Mouse (Mus musculus): ENCODE data around the gene Gm17655.
"Not testable (repeated sequence)": the region's sequence is repeated elsewhere in the genome, so short reads cannot be mapped to it uniquely, and the experiment has no call there.

Gm17655 gene

DNA sequence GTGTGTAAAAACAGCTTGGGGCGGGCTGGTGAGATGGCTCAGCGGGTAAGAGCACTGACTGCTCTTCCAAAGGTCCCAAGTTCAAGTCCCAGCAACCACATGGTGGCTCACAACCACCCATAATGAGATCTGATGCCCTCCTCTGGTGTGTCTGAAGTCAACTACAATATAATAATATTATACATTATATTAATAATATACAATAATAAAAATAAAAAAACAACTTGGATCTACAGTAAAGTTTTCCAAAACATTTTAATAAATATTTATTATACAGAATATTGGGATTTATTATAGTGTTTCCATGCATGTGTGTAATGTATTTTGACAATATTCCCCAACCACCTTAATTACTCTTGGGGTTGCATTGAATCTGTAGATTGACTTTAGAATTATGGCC lies at the start of gene Gm17655:
Gm17655 (minus strand) TSS at position 101 of the 400 bp plus-strand sequence.
- DNase-seq (ENCODE audit: low spot score), result not testable (repeated sequence)

DNA sequence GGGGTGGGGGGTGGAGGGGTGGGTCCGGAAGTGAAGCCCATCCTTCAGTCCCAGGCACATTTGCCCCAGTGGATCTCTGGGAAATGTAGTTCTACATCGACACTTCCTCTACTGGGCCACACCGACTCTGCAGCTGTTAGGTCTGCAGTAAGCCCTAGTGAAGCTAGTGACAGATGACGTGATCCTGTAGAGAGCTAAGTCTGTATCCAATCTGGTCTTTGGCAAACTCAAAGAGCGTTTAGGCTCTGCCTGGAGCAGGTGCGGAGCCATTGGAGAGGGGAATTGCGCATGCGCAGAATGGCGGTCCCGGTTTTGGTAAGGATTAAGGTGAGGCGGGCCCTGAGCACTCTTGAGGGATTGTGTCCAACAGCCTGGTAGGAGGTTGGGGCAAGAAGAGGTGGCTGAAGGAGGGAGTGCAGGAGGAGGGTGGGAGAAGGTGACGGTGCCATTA lies 37.7 kb upstream of the Gm17655 start, which contains the start of gene Zfp605:
Zfp605 (plus strand) TSS at position 102 of the 451 bp plus-strand sequence.
- peak; percentile 92 for DNase-seq (ENCODE audit: low spot score)

- no peak for DNase-seq (ENCODE audit: low spot score)
Observed at GRCm38 (mm10) chr5:110108305-110108628, 36.0 kb upstream of the Gm17655 start.

- peak; percentile 96 for DNase-seq (ENCODE audit: low spot score)
Observed at GRCm38 (mm10) chr5:110107581-110108304, 35.4 kb upstream of the Gm17655 start, which contains the start of gene Gtpbp6. Gtpbp6 (minus strand) TSS chr5:110108197.

- DNase-seq (ENCODE audit: low spot score), result no peak
Observed at GRCm38 (mm10) chr5:110106901-110107564, 34.7 kb upstream of the Gm17655 start.

- DNase-seq (ENCODE audit: low spot score), result no peak
Observed at GRCm38 (mm10) chr5:110106140-110106871, 34.0 kb upstream of the Gm17655 start.

GRCm38 (mm10) chr5:110104616-110105380 lies 32.5 kb upstream of the Gm17655 start:
- DNase-seq (ENCODE audit: low spot score), result no peak

DNA sequence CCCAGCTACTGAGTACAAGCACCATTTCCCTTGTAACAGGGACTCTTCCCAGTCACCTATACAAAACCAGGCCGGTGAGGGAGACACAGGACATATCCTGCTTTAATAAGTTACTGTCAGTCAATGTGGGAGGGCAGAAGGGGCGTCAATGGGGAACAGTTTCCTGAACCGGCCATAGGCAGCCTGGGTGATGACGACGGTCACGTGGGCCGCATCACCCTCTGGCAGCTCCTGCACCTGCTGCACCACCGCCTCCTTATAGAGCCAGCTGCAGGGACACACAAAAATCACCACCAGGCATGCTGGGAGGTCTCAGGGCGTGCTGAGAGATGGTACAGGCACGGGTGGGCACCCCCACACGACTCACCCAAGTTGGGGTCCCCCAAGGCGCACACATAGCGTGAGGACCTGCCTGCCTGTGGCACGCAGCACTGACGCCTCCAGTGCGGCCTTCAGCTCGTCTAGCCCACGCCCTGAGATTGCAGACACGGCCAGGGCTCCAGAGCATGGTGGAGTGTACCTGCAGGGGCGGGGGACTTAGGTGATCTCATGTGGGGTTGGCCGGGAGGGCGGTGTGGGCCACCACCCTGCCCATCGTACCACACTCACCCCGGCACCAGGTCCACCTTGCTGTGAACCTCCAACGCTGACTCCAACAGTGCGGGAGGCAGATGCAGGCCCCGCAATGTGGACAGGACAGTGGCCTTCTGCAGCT lies 31.7 kb upstream of the Gm17655 start:
- DNase-seq (ENCODE audit: low spot score), result no peak

GRCm38 (mm10) chr5:110102853-110103625 lies 30.7 kb upstream of the Gm17655 start:
- no peak for DNase-seq (ENCODE audit: low spot score)

DNA sequence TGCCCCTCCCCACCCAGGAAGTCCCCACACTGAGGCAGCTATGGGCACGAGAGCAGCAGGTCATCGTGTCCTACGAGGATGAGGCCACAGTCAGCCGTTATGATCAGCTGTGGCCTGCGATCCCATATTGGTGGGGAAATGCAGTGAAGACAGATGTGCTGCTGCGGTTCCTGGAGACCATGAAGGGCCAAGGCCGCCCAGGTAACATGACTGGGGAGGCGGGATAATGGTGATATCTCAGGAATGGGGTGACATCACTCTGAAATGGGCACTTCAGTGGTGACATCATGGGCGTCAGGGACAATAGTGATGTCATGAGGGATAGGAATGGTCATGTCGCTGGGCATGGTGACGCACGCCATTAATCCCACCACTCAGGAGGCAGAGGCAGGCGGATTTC lies 30.1 kb upstream of the Gm17655 start:
- DNase-seq (ENCODE audit: low spot score), result no peak

DNA sequence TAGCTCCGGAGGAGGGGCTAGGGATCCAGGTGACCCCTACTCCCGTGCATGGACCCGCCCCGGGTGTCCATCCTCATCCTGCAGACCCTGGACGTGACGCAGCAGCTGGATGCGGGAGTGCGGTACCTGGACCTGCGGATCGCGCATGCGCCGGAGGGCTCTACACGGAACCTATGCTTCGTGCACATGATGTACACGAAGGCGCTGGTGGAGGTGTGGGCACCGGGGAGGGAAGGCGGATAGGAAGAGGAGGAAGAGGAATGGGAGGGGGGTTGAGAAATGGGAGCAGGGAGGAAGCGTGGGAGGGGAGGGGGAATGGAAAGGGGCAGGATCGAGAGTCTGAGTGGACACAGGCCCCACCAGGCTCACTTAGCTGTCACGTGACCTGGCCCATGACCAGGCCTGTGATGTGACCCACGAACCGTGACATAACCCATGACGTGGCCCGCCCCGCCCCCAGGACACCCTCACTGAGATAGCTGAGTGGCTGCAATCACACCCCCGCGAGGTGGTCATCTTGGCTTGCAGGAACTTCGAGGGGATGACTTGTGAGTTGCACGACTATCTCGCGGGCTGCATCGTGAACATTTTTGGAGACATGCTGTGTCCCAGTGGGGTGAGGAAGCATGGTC lies 29.5 kb upstream of the Gm17655 start:
- no peak for DNase-seq (ENCODE audit: low spot score)

DNA sequence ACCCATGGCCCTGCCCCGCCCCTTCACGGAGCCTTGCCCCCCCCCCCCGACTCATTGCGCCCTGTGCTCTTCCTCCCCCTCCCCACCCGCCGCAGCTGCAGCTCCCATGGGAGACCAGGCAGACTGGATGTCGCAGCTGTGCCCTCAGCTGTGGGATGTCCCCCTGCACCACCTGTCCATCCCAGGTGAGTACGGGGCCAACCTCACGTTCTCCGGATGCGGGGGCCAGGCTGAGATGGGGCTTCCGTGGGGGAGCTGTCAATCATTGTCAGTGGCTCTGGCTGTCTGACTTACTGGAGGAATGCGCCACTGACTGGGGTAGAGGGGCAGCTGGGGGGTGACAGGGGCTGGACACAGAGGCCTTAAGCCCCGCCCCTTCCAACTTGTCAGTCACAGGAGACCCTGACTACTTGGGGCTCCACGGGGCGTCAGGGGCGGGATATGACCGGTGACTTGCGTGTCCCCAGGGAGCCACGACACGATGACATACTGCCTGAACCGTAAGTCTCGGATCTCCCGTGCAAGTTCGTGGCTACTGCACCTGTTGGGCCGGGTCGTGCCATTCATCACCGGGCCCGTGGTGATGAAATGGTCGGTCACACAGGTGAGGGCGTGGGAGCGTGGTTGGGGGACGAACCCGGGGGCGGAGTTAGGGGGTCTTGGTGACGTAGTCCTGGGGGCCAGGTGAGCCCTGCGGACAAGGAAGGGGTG lies 28.8 kb upstream of the Gm17655 start:
- DNase-seq (ENCODE audit: low spot score), result no peak

- no peak for DNase-seq (ENCODE audit: low spot score)
Observed at GRCm38 (mm10) chr5:110099656-110100580, 27.6 kb upstream of the Gm17655 start, which contains the start of gene Plcxd1. Plcxd1 (plus strand) TSS chr5:110099969.

- DNase-seq (ENCODE audit: low spot score), result no peak
Observed at GRCm38 (mm10) chr5:110098991-110099477, 26.7 kb upstream of the Gm17655 start.

DNA sequence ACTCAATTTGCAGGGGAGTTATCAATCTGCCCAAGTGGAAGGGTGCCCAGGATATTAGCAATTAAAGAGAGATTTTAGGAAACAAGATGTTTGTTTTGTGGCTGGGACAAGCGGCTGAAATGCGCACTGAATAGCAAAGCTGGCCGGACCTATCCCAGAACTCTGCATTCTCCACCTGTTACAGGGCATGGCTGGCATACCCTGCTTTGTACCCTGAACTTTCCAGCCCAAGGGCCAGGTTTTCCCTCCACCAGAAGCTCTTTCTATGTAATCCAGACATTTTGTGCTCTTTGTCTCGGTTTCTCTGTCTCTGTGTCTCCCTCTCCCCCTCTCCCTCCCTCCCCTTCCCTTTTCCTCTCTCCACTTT lies 22.5 kb upstream of the Gm17655 start:
- no peak for DNase-seq (ENCODE audit: low spot score)

DNA sequence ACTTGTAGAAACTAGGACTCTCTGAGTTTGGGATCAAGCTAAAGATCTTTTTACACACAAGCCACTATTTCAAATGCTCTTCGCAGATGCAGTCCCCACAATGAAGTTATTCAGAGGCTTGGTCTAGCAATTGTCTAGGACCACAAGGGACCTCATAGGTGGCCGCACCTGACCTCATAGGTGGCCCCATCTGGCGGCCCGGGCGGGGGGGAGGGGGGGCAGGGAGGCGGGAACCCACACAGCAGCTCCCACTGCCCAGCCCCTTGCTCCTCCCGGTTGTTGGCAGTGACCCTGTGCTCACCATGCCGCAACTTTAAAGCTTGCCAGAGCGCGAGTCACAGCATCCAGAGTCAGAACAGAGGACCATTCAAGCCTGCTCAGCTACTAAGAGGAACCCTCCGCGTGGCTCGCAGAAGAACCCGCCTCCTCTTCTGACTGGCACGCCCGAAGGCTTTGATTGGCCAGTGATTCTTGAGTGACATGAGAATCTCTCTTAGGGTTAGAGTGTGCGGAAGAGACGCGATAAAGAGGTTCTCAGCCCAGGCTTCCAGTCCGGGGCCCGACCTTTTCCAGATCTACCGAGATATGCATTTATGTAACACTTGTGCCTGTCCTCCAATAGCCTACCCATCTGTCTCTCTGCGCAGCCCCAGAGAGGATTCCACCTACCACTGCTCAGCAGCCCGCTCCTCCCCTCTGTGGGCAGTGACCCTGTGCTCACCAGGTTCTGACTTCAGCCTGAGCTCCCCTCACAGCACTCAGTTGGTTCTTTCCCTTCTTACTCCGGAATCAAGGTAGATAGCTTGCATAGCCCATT lies 21.9 kb upstream of the Gm17655 start, which contains the start of gene Gm35315:
Gm35315 (minus strand) TSS at position 391 of the 817 bp plus-strand sequence.
- DNase-seq (ENCODE audit: low spot score), result peak; percentile 94

GRCm38 (mm10) chr5:110091546-110091945 lies 19.2 kb upstream of the Gm17655 start:
- no peak for DNase-seq (ENCODE audit: low spot score)
